ENCODE assay signal across 8 mouse cellular contexts in genomic region chr1:91179533-91180173, GRCm38 (mm10). TPM values are rescaled to one million over a fixed set of nuclear protein-coding genes. Genes with fewer than 3 reads are reported as not detected.
DNase-seq lines count a peak whose midpoint lies in the region; ATAC-seq and TF ChIP-seq lines count a peak whose summit lies in the region.

Gene Ramp1 (plus strand): TSS chr1:91179822.

- H3K27ac ChIP-seq in limb, embryonic 12.5 days: no peak within 1 kb of the TSS
- H3K27ac ChIP-seq in midbrain, embryonic 10.5 days (replicated peaks): peak within 1 kb of the TSS; percentile 55; the same call in 1 of the 2 replicates
- peak within 1 kb of the TSS; percentile 30; the same call in 1 of the 2 replicates for H3K27ac ChIP-seq in spleen, adult 2 months (ENCODE audit: insufficient read depth, low read length)

- H3K9me3 ChIP-seq in limb, embryonic 12.5 days: no peaks in the 10 kb centered on the region
- no peaks in the 10 kb centered on the region for H3K9me3 ChIP-seq in midbrain, embryonic 10.5 days (replicated peaks)

- peak; percentile 44; the same call in 1 of the 2 replicates for ATAC-seq in limb, embryonic 12.5 days (ENCODE audit: insufficient number of reproducible peaks, insufficient read depth, low FRiP score, low TSS enrichment, low read depth)

- no peak for TF ChIP-seq CTCF in spleen, adult 2 months (IDR thresholded peaks at IDR 0.05; ENCODE audit: extremely low read depth, insufficient read depth, insufficient read length, insufficient replicate concordance)

- no peak for TF ChIP-seq POLR2A in spleen, adult 2 months (IDR thresholded peaks at IDR 0.05; ENCODE audit: low read depth, low read length)

- no peaks in the 10 kb centered on the region for H3K36me3 ChIP-seq in limb, embryonic 12.5 days
- no peaks in the 10 kb centered on the region for H3K36me3 ChIP-seq in midbrain, embryonic 10.5 days
- no peaks in the 10 kb centered on the region for H3K36me3 ChIP-seq in spleen, adult 2 months (ENCODE audit: control insufficient read depth, insufficient read depth, low read length)

- H3K27me3 ChIP-seq in limb, embryonic 12.5 days: peaks cover 47% of the 10 kb centered on the region
- peaks cover 51% of the 10 kb centered on the region for H3K27me3 ChIP-seq in midbrain, embryonic 10.5 days (ENCODE audit: low read depth, poor library complexity, severe bottlenecking)
- H3K27me3 ChIP-seq in spleen, adult 2 months (ENCODE audit: control insufficient read depth, insufficient read depth, low read length): peaks cover 3% of the 10 kb centered on the region; the same call in 1 of the 2 replicates

- peak within 1 kb of the TSS; percentile 56 for H3K9ac ChIP-seq in limb, embryonic 12.5 days (replicated peaks)

- peak within 1 kb of the TSS; percentile 46 for H3K4me3 ChIP-seq in limb, embryonic 12.5 days (replicated peaks)
- H3K4me3 ChIP-seq in midbrain, embryonic 10.5 days: peak within 1 kb of the TSS; percentile 54
- H3K4me3 ChIP-seq in spleen, adult 2 months (ENCODE audit: extremely low read depth, insufficient read depth, insufficient read length): peak within 1 kb of the TSS; percentile 57

- peaks cover 10% of the 10 kb centered on the region for H3K4me1 ChIP-seq in limb, embryonic 12.5 days (replicated peaks)
- H3K4me1 ChIP-seq in midbrain, embryonic 10.5 days: peaks cover 33% of the 10 kb centered on the region
- H3K4me1 ChIP-seq in spleen, adult 2 months (ENCODE audit: control insufficient read depth, insufficient read depth, insufficient read length): peaks cover 11% of the 10 kb centered on the region; the same call in 1 of the 2 replicates

- peak within 1 kb of the TSS; percentile 85 for H3K4me2 ChIP-seq in limb, embryonic 12.5 days

- 5% methylated on average over 37 of the region's 37 CpGs for WGBS in limb, embryonic 12.5 days
- 7% methylated on average over 37 of the region's 37 CpGs for WGBS in midbrain, embryonic 10.5 days
- under 1% methylated on average over 35 of the region's 37 CpGs for WGBS in spleen, adult 2 months

- DNase-seq in cerebellum, adult 11 months: peak; percentile 4
- no peak for DNase-seq in cerebellum, adult 8-10 months
- peak; percentile 56 for DNase-seq in brain, adult 2 months (ENCODE audit: low read depth, low spot score)
- peak; percentile 15 to 36 for DNase-seq in gastrocnemius, adult 8-10 months (ENCODE audit: low spot score in 2 of 2)
- peak; percentile 72 for DNase-seq in induced T-regulatory cell, adult 2 months (ENCODE audit: low read depth)
- peak; percentile 20 for DNase-seq in midbrain, embryonic 10.5 days (ENCODE audit: low spot score)
- peak in 1 of 2 experiments; percentile 39 for DNase-seq in spleen, adult 2 months (ENCODE audit: low read depth in 1 of 2, low spot score in 2 of 2)

RNA-seq across cellular contexts. Expression of gene Ramp1, which starts in this region (rescaled TPM):
- 10 to 100 TPM; 10.7 to 19.5 (median 15.8) TPM for total RNA-seq in gastrocnemius, adult 8-10 months (2022)
- polyA plus RNA-seq in limb, embryonic 12.5 days (2016; fragmentation: Nextera tagmentation; extraction: Ambion mirVana): 1.1 and 1.9 TPM in 2 replicates
- polyA plus RNA-seq in midbrain, embryonic 10.5 days (2016; fragmentation: Nextera tagmentation; extraction: Ambion mirVana): 0.47 and 0.48 TPM in 2 replicates
- 15.8 and 22.2 TPM in 2 replicates for polyA plus RNA-seq in spleen, adult 2 months (2012; rRNA removed)

Comparison
In these comparisons a context has a peak if more than half of its experiments do, and no peak if none do; other contexts are left out.
1. Peak in DNase-seq, H3K4me3 ChIP-seq and H3K27ac ChIP-seq in midbrain, embryonic 10.5 days; RNA of the gene not detected or under 1 TPM.